Mouse (Mus musculus) limb, embryonic 13.5 days (tissue): ENCODE data around the gene Gm21988. TPM values are rescaled to one million over a fixed set of nuclear protein-coding genes. Genes with fewer than 3 reads are reported as not detected.

Source experiments
- ATAC-seq: fragments of 200-750 bp; cut with Nextera tagmentation; 2 replicates; pipeline ENCODE4 v1.8.0; 2017; ENCODE audit warnings: low read depth, moderate number of reproducible peaks, moderate TSS enrichment; ENCODE audit not compliant: low FRiP score
- H3K27ac ChIP-seq: fragments of 300-500 bp; sonication (generic); 2 replicates; pipeline ENCODE4 v1.5.1; 2015; ENCODE audit warnings: inconsistent platforms, mild to moderate bottlenecking, moderate library complexity
- H3K27me3 ChIP-seq: fragments of 300-500 bp; sonication (generic); 2 replicates; pipeline ENCODE4 v1.6.1; 2015; ENCODE audit warnings: mild to moderate bottlenecking, inconsistent platforms
- H3K36me3 ChIP-seq: fragments of 300-500 bp; sonication (generic); 2 replicates; pipeline ENCODE4 v1.6.1; 2015; ENCODE audit warnings: inconsistent platforms, mild to moderate bottlenecking, moderate library complexity
- H3K4me1 ChIP-seq: fragments of 300-500 bp; sonication (generic); 2 replicates; pipeline ENCODE4 v1.6.1; 2015; ENCODE audit warnings: inconsistent platforms
- H3K4me2 ChIP-seq: fragments of 300-500 bp; sonication (generic); replicated peaks from 2 replicates; pipeline ENCODE4 v1.6.1; 2015; ENCODE audit warnings: inconsistent platforms, mild to moderate bottlenecking, moderate library complexity
- H3K4me3 ChIP-seq: fragments of 300-500 bp; sonication (generic); 2 replicates; pipeline ENCODE4 v1.5.1; 2015; ENCODE audit warnings: moderate library complexity, mild to moderate bottlenecking, inconsistent platforms
- H3K9ac ChIP-seq: fragments of 300-500 bp; sonication (generic); 2 replicates; pipeline ENCODE4 v1.6.1; 2015; ENCODE audit warnings: mild to moderate bottlenecking, inconsistent platforms
- H3K9me3 ChIP-seq: fragments of 300-500 bp; sonication (generic); 2 replicates; pipeline ENCODE4 v1.6.1; 2016; ENCODE audit warnings: inconsistent platforms
- WGBS: fragments of 180-500 bp; shearing (Covaris S2); methylation state at CpG from one replicate; pipeline ENCODE4 v1.1.7; 2015; 5-methylcytosine and 5-hydroxymethylcytosine counted together
- polyA plus RNA-seq: library from polyadenylated mRNA; unstranded; fragments of >200 nt; fragmentation: Nextera tagmentation; extraction: Ambion mirVana; gene quantifications from 2 replicates; pipeline ENCODE4 v1.2.1, GENCODE M21; 2015

Gm21988 gene
- polyA plus RNA-seq, 1 experiment from 2014 or later: 12.1 TPM

GRCm38 (mm10) chr11:70234497-70234896, 5.1 kb downstream of the Gm21988 start:
- H3K9ac ChIP-seq: 0 out of 2 replicates have a peak overlapping the region, but pooled peaks have one; percentile 8
- H3K36me3 ChIP-seq: peaks cover 17% of the 10 kb centered on the region
- no peak overlapping the region for H3K27ac ChIP-seq
- ATAC-seq: no peak
- peaks cover 53% of the 10 kb centered on the region for H3K4me1 ChIP-seq
- peaks cover 15% of the 10 kb centered on the region for H3K27me3 ChIP-seq
- H3K4me3 ChIP-seq: no peak overlapping the region
- H3K4me2 ChIP-seq: no peak overlapping the region
- H3K9me3 ChIP-seq: no peaks in the 10 kb centered on the region
- WGBS: 86% methylated on average over 8 of the region's 8 CpGs

GRCm38 (mm10) chr11:70234037-70234436, 5.6 kb downstream of the Gm21988 start:
- Histone ChIP-seq H3K36me3 (peaks cover 17% of the 10 kb centered on the region), H3K4me1 (peaks cover 56% of the 10 kb centered on the region), H3K4me3 (no peak overlapping the region), H3K4me2 (no peak overlapping the region), H3K9me3 (no peaks in the 10 kb centered on the region), H3K27me3 (peaks cover 20% of the 10 kb centered on the region), H3K9ac (0 out of 2 replicates have a peak overlapping the region, but pooled peaks have one; percentile 8), H3K27ac (no peak overlapping the region)
- WGBS: 58% methylated on average over 5 of the region's 5 CpGs
- no peak for ATAC-seq

- peak overlapping the region; percentile 74 for H3K9ac ChIP-seq
- no peak for ATAC-seq
- peaks cover 51% of the 10 kb centered on the region for H3K4me1 ChIP-seq
- no peak overlapping the region; the same call in 1 of the 2 replicates for H3K27ac ChIP-seq
- H3K27me3 ChIP-seq: peaks cover 30% of the 10 kb centered on the region
- H3K4me2 ChIP-seq: peak overlapping the region; percentile 64
- WGBS: 32% methylated on average over 8 of the region's 8 CpGs
- peaks cover 17% of the 10 kb centered on the region for H3K36me3 ChIP-seq
- H3K4me3 ChIP-seq: peak overlapping the region; percentile 45
- no peaks in the 10 kb centered on the region for H3K9me3 ChIP-seq
These were observed 6.6 kb downstream of the Gm21988 start for GRCm38 (mm10) chr11:70233016-70233415.

GRCm38 (mm10) chr11:70232546-70232945, 7.1 kb downstream of the Gm21988 start:
- Histone ChIP-seq H3K4me1 (peaks cover 51% of the 10 kb centered on the region), H3K4me3 (peak overlapping the region; percentile 45), H3K4me2 (peak overlapping the region; percentile 64), H3K9me3 (no peaks in the 10 kb centered on the region), H3K27ac (no peak overlapping the region; the same call in 1 of the 2 replicates), H3K27me3 (peaks cover 35% of the 10 kb centered on the region), H3K36me3 (peaks cover 17% of the 10 kb centered on the region), H3K9ac (peak overlapping the region; percentile 74)
- no peak for ATAC-seq
- WGBS: 5% methylated on average over 8 of the region's 10 CpGs

- Histone ChIP-seq H3K4me2 (peak overlapping the region; percentile 56), H3K9ac (no peak overlapping the region), H3K9me3 (no peaks in the 10 kb centered on the region), H3K27me3 (peaks cover 57% of the 10 kb centered on the region), H3K4me3 (peak overlapping the region; percentile 35), H3K27ac (no peak overlapping the region), H3K36me3 (peaks cover 10% of the 10 kb centered on the region), H3K4me1 (peaks cover 51% of the 10 kb centered on the region)
- WGBS: 2% methylated on average over 32 of the region's 32 CpGs
- peak; percentile 19; the same call in 1 of the 2 replicates for ATAC-seq
These were observed 9.3 kb downstream of the Gm21988 start for GRCm38 (mm10) chr11:70230239-70230727.

GRCm38 (mm10) chr11:70229260-70230010, 10.2 kb downstream of the Gm21988 start, which contains the start of gene Bcl6b:
TSS of gene Bcl6b (minus strand) at chr11:70229798.
- ATAC-seq: no peak
- H3K9me3 ChIP-seq: no peaks in the 10 kb centered on the region
- peak within 1 kb of the TSS; percentile 35 for H3K4me3 ChIP-seq
- peaks cover 66% of the 10 kb centered on the region for H3K27me3 ChIP-seq
- H3K27ac ChIP-seq: no peak within 1 kb of the TSS
- H3K36me3 ChIP-seq: peaks cover 1% of the 10 kb centered on the region
- WGBS: 2% methylated on average over 39 of the region's 39 CpGs
- peaks cover 50% of the 10 kb centered on the region for H3K4me1 ChIP-seq
- H3K9ac ChIP-seq: peak within 1 kb of the TSS; percentile 45; the same call in 1 of the 2 replicates
- H3K4me2 ChIP-seq: peak within 1 kb of the TSS; percentile 56

- Histone ChIP-seq H3K36me3 (no peaks in the 10 kb centered on the region), H3K27me3 (peaks cover 72% of the 10 kb centered on the region), H3K9me3 (no peaks in the 10 kb centered on the region), H3K27ac (no peak overlapping the region), H3K4me2 (peak overlapping the region; percentile 56), H3K4me1 (peaks cover 44% of the 10 kb centered on the region), H3K9ac (peak overlapping the region; percentile 45; the same call in 1 of the 2 replicates), H3K4me3 (peak overlapping the region; percentile 35)
- ATAC-seq: 0 out of 2 replicates have a peak, but pooled peaks have one; percentile 18
- WGBS: under 1% methylated on average over 19 of the region's 19 CpGs
These were observed 10.8 kb downstream of the Gm21988 start for GRCm38 (mm10) chr11:70228828-70229227.

GRCm38 (mm10) chr11:70227661-70228245, 11.9 kb downstream of the Gm21988 start:
- no peak overlapping the region for H3K9ac ChIP-seq
- WGBS: 84% methylated on average over 4 of the region's 4 CpGs

GRCm38 (mm10) chr11:70227126-70227525, 12.5 kb downstream of the Gm21988 start:
- Histone ChIP-seq H3K9ac (0 out of 2 replicates have a peak overlapping the region, but pooled peaks have one; percentile 43), H3K27me3 (peaks cover 81% of the 10 kb centered on the region)

More at GRCm38 (mm10) chr11:70227661-70228245, 11.9 kb downstream of the Gm21988 start:
- no peak for ATAC-seq
- Histone ChIP-seq H3K4me1 (peaks cover 35% of the 10 kb centered on the region), H3K4me3 (peak overlapping the region; percentile 35), H3K9me3 (no peaks in the 10 kb centered on the region), H3K36me3 (no peaks in the 10 kb centered on the region), H3K4me2 (peak overlapping the region; percentile 56), H3K27me3 (peaks cover 76% of the 10 kb centered on the region), H3K27ac (no peak overlapping the region)

GRCm38 (mm10) chr11:70226602-70226890, 13.1 kb downstream of the Gm21988 start:
- 5% methylated on average over 18 of the region's 18 CpGs for WGBS
- Histone ChIP-seq H3K9ac (peak overlapping the region; percentile 43; the same call in 1 of the 2 replicates), H3K27me3 (peaks cover 82% of the 10 kb centered on the region), H3K4me2 (peak overlapping the region; percentile 56), H3K4me3 (peak overlapping the region; percentile 33), H3K36me3 (no peaks in the 10 kb centered on the region), H3K27ac (no peak overlapping the region), H3K4me1 (peaks cover 35% of the 10 kb centered on the region), H3K9me3 (no peaks in the 10 kb centered on the region)
- no peak for ATAC-seq

More at GRCm38 (mm10) chr11:70227126-70227525, 12.5 kb downstream of the Gm21988 start:
- Histone ChIP-seq H3K36me3 (no peaks in the 10 kb centered on the region), H3K4me3 (peak overlapping the region; percentile 33), H3K9me3 (no peaks in the 10 kb centered on the region), H3K27ac (no peak overlapping the region), H3K4me2 (peak overlapping the region; percentile 56), H3K4me1 (peaks cover 31% of the 10 kb centered on the region)
- no peak for ATAC-seq
- 32% methylated on average over 5 of the region's 5 CpGs for WGBS

- no peak overlapping the region; the same call in 1 of the 2 replicates for H3K9ac ChIP-seq
- WGBS: 22% methylated on average over 27 of the region's 27 CpGs
- peaks cover 39% of the 10 kb centered on the region for H3K4me1 ChIP-seq
These were observed 13.6 kb downstream of the Gm21988 start for GRCm38 (mm10) chr11:70225798-70226601.

More at GRCm38 (mm10) chr11:70225798-70226601, 13.6 kb downstream of the Gm21988 start:
- H3K4me2 ChIP-seq: peak overlapping the region; percentile 56
- peak overlapping the region; percentile 33 for H3K4me3 ChIP-seq
- no peak for ATAC-seq
- no peaks in the 10 kb centered on the region for H3K9me3 ChIP-seq
- no peaks in the 10 kb centered on the region for H3K36me3 ChIP-seq
- no peak overlapping the region for H3K27ac ChIP-seq
- H3K27me3 ChIP-seq: peaks cover 81% of the 10 kb centered on the region
